Mouse (Mus musculus): ENCODE data around the gene Foxl2. TPM values are rescaled to one million over a fixed set of nuclear protein-coding genes. Genes with fewer than 3 reads are reported as not detected.

Foxl2 gene
- polyA plus RNA-seq, 1 experiment from 2014 or later, result not detected

DNA sequence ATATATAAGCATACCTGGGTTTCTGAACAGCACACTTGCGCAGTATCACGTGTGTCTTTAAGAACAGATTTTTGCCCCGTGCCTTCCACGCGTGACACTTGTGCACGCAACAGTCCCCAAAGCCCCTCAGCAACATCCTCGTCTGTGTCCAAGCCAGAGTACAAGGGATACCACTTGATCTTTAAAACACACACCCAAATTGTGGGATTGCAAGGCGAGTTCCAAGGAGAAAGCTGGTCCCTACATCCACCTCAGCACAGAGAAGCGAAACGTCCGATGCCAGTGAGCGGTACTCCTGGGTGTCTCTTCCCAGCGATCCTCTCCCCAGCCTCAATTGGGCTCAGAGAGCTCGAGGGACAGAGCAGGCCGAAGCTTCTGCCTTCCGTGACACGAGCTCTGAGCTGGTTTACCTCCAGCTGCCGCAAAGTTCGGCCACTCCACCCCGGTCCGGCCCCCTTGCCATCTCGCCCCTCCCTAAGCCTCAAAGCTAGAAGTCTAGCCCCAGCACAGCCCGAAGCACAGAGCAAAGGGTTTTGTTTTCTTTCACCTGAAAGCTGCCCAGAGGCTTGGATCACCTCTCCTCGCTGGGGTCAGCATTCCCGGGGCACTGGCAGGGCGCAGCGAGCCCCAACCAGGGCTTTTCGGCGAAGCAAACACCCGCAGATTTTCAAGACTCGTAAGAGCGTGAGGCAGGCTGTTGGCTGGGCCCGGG is 541 bp upstream of the Foxl2 start:
- H3K27me3 ChIP-seq, result peaks cover 97% of the 10 kb centered on the region
- no peaks in the 10 kb centered on the region for H3K36me3 ChIP-seq
- H3K4me3 ChIP-seq, result peak overlapping the region; percentile 42
- peaks cover 27% of the 10 kb centered on the region for H3K4me1 ChIP-seq
- ATAC-seq (ENCODE audit: borderline replicate concordance, extremely low read depth, low FRiP score, low TSS enrichment), result no peak
- WGBS, result 3% methylated on average over 33 of the region's 33 CpGs
- H3K9ac ChIP-seq, result no peak overlapping the region
- H3K27ac ChIP-seq, result no peak overlapping the region
- H3K4me2 ChIP-seq, result peak overlapping the region; percentile 88
- no peaks in the 10 kb centered on the region for H3K9me3 ChIP-seq

DNA sequence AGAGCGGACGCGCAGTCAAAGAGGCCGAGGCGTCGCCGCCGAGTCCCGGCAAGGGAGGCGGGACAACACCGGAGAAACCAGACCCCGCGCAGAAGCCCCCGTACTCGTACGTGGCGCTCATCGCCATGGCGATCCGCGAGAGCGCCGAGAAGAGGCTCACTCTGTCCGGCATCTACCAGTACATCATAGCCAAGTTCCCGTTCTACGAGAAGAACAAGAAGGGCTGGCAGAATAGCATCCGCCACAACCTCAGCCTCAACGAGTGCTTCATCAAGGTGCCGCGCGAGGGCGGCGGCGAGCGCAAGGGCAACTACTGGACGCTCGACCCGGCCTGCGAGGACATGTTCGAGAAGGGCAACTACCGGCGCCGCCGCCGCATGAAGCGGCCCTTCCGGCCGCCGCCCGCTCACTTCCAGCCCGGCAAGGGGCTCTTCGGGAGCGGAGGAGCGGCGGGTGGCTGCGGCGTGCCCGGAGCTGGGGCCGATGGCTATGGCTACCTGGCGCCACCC is 682 bp downstream of the Foxl2 start:
- peaks cover 27% of the 10 kb centered on the region for H3K4me1 ChIP-seq

DNA sequence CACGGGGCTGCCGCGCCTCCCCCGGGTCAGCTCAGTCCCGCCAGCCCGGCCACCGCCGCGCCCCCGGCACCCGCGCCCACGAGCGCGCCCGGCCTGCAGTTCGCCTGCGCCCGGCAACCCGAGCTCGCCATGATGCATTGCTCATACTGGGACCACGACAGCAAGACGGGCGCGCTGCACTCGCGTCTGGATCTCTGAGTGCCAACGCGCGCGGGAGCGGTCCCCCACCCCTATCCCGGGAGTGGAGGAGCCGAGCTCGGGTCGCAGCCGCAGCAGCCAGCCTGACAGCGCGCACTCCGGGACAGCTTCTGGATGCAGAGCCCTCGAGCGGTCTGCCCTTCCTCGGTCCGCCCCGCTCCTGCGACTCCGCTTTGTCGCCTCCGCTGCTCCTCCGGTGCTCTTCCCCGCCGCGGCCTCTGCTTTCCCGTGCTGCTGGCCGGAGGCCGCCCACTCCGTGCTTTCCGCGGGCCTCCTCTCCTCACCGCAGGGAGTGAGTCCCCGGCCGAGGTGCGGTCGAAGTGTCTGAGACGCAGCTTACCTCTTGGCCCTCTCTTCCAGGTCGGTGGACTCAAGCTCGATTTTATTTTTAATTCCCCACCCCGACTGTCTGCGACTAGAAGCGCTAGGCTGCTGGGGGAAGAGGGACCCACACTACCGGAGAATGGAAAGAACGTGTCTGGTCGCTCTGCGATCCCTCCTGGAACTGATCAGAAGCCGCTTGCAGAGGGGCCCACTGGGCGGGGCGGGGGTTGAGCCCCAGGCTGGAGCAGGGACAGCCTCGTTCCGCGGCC is 1.7 kb downstream of the Foxl2 start:
- peak overlapping the region; percentile 88 for H3K4me2 ChIP-seq
- no peaks in the 10 kb centered on the region for H3K36me3 ChIP-seq
- ATAC-seq (ENCODE audit: borderline replicate concordance, extremely low read depth, low FRiP score, low TSS enrichment), result peak; percentile 43; the same call in 1 of the 2 replicates
- under 1% methylated on average over 78 of the region's 80 CpGs for WGBS
- no peak overlapping the region for H3K9ac ChIP-seq
- peak overlapping the region; percentile 42 for H3K4me3 ChIP-seq
- H3K9me3 ChIP-seq, result no peaks in the 10 kb centered on the region
- peaks cover 99% of the 10 kb centered on the region for H3K27me3 ChIP-seq
- H3K4me1 ChIP-seq, result peaks cover 27% of the 10 kb centered on the region
- H3K27ac ChIP-seq, result no peak overlapping the region

More for the DNA sequence above, 682 bp downstream of the Foxl2 start:
- peak overlapping the region; percentile 88 for H3K4me2 ChIP-seq
- no peaks in the 10 kb centered on the region for H3K36me3 ChIP-seq
- no peaks in the 10 kb centered on the region for H3K9me3 ChIP-seq
- H3K27me3 ChIP-seq, result peaks cover 99% of the 10 kb centered on the region
- peak overlapping the region; percentile 10; the same call in 1 of the 2 replicates for H3K9ac ChIP-seq
- peak overlapping the region; percentile 42 for H3K4me3 ChIP-seq
- under 1% methylated on average over 57 of the region's 60 CpGs for WGBS
- no peak overlapping the region for H3K27ac ChIP-seq
- ATAC-seq (ENCODE audit: borderline replicate concordance, extremely low read depth, low FRiP score, low TSS enrichment), result 0 out of 2 replicates have a peak, but pooled peaks have one; percentile 2

DNA sequence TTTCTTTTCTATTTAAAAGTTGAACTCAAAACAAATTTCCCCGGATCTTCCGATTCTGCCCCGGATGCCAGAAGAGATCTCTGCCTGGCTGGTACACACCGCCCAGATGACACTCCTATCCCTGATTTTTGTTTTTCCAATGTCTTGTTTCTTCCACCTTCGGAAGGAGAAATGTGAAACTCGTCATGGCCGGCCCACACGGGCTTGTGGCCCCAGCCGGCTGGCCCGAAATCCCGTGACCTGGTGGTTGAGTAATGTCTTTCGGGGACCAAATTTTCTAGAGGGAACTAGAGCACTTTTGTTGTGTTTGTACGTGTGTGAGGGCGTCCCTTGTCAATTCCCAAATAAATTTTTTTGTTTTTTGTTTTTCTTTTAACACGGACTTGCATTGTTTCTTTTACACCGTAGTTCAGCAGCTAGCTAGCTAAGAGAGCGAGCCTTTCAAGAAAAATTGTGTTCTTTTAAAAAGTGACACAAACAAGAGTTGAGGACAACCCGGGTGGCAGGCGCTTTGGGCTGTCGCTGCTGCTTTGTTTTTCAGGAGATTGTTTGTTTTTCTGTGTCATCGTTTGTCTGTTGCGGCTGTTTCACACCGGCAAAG is 2.8 kb downstream of the Foxl2 start:
- Histone ChIP-seq H3K9ac (no peak overlapping the region), H3K4me2 (no peak overlapping the region), H3K27ac (no peak overlapping the region), H3K4me3 (no peak overlapping the region), H3K4me1 (peaks cover 27% of the 10 kb centered on the region), H3K36me3 (no peaks in the 10 kb centered on the region), H3K27me3 (peaks cover 99% of the 10 kb centered on the region), H3K9me3 (no peaks in the 10 kb centered on the region)
- ATAC-seq (ENCODE audit: borderline replicate concordance, extremely low read depth, low FRiP score, low TSS enrichment), result no peak
- 2% methylated on average over 23 of the region's 23 CpGs for WGBS

DNA sequence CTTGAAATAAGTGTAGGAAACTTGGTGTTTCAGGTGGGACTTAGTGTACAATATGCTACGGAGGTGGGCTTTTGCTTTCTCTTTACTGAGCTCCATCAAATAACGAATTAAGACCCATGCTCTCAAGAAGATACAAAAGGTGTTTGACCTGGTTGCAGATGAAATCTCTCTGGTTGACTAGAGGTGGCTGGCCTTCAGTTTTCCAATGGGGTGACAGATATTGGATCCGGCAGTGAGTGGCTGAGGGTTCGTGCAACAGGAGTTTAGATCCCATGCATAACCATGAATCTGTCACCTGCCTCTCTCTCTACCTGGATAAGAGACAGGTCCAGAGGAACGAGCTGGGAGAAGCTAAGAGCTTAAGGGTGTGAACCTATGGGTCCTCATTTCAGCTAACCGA is 3.5 kb downstream of the Foxl2 start:
- no peaks in the 10 kb centered on the region for H3K9me3 ChIP-seq
- 6% methylated on average over 6 of the region's 6 CpGs for WGBS
- H3K27ac ChIP-seq, result no peak overlapping the region
- peaks cover 27% of the 10 kb centered on the region for H3K4me1 ChIP-seq
- peaks cover 99% of the 10 kb centered on the region for H3K27me3 ChIP-seq
- no peak for ATAC-seq (ENCODE audit: borderline replicate concordance, extremely low read depth, low FRiP score, low TSS enrichment)
- no peak overlapping the region for H3K9ac ChIP-seq
- H3K36me3 ChIP-seq, result no peaks in the 10 kb centered on the region
- no peak overlapping the region for H3K4me3 ChIP-seq
- H3K4me2 ChIP-seq, result no peak overlapping the region

DNA sequence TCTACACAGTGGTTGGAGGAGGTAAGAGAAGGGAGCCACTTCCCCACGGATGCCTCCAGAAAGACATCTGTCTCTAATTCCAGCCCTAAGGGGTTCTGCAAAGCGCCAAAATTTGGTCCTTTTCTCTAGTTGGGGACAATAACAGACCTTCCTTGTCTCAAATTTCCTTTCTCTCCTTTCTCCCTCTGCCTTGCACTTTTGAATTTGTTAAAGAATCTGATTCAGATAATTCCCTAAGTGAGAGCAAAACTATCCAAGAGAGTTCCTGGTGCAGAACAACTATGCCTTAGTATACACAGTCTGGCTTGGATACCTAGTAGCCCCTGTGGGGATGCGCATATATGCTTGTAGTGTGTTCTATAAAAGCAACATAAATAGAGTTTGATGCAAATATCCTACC is 4.8 kb downstream of the Foxl2 start:
- H3K9ac ChIP-seq, result no peak overlapping the region
- no peak overlapping the region for H3K4me3 ChIP-seq
- no peaks in the 10 kb centered on the region for H3K9me3 ChIP-seq
- H3K4me1 ChIP-seq, result peaks cover 24% of the 10 kb centered on the region
- H3K4me2 ChIP-seq, result no peak overlapping the region
- H3K27ac ChIP-seq, result no peak overlapping the region
- no peaks in the 10 kb centered on the region for H3K36me3 ChIP-seq
- 35% methylated on average over 3 of the region's 3 CpGs for WGBS
- no peak for ATAC-seq (ENCODE audit: borderline replicate concordance, extremely low read depth, low FRiP score, low TSS enrichment)
- H3K27me3 ChIP-seq, result peaks cover 98% of the 10 kb centered on the region

DNA sequence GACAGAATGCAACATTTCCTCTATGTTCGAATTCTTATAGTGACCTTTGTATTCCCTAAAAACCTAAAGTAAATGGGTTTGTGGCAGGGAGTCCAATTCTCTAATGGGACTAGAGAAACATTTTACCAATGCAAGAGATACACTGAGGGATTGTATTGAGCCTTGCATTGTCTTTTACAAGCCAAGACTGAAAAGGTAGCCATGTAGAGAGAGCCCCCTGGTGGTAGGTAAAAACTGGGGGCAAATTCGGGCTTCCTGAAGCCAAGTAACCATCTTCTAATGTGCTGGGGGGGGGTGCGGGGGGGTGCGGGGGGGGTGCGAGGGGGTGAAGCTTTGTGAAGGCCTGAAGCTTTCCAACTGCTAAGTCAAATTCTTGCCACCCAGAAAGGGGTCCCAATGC is 5.3 kb downstream of the Foxl2 start:
- no peak overlapping the region for H3K4me2 ChIP-seq
- WGBS, result 19% methylated on average over 5 of the region's 5 CpGs

DNA sequence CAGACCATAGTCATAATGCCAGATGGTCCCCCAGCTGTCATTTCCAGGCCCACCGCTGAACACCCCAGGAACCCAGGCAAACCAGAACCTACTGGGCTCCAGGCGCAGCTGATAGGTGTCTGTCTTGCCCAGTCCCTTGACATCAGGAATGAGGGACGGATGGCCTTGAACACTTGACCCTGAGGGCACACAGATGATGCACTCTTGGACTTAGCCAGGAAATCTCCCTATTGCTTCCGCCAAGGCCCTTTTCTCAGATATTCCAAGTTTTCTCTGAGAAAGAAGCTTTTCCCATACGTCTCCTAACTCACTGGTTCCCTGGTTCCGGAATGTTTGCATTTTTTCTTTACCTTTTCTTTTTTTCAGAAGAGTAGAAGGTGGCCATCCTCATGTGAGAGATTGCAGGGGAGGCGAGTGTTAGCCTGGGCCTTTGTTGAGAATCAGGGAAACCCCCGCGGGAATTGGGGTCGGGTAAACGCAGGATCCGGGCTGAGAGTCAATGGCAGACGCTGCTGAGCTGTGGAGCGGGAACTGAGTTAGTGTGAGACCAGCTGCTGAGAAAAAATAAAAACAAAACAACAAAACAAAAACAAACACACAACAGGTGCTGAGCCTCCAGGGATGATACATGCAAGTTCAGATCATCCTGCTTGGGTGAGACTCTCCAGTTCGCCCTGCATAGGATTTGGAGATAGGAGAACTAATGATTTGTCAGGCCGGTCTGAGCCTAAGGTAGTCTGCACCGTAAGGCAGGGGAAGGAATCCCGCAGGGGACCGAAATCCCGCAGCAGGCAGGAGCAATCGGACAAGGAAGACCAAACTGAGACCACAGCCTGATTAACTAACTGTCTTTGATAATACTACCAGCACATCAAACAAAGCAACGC is 6.7 kb downstream of the Foxl2 start:
- Histone ChIP-seq H3K27me3 (peaks cover 95% of the 10 kb centered on the region), H3K36me3 (no peaks in the 10 kb centered on the region), H3K27ac (no peak overlapping the region), H3K4me1 (peaks cover 4% of the 10 kb centered on the region), H3K9ac (no peak overlapping the region), H3K4me2 (no peak overlapping the region), H3K9me3 (no peaks in the 10 kb centered on the region), H3K4me3 (no peak overlapping the region)
- no peak for ATAC-seq (ENCODE audit: borderline replicate concordance, extremely low read depth, low FRiP score, low TSS enrichment)
- 7% methylated on average over 22 of the region's 22 CpGs for WGBS

More for the DNA sequence above, 5.3 kb downstream of the Foxl2 start:
- Histone ChIP-seq H3K4me3 (no peak overlapping the region), H3K9me3 (no peaks in the 10 kb centered on the region), H3K27ac (no peak overlapping the region), H3K27me3 (peaks cover 98% of the 10 kb centered on the region), H3K9ac (no peak overlapping the region), H3K4me1 (peaks cover 19% of the 10 kb centered on the region), H3K36me3 (no peaks in the 10 kb centered on the region)
- no peak for ATAC-seq (ENCODE audit: borderline replicate concordance, extremely low read depth, low FRiP score, low TSS enrichment)

DNA sequence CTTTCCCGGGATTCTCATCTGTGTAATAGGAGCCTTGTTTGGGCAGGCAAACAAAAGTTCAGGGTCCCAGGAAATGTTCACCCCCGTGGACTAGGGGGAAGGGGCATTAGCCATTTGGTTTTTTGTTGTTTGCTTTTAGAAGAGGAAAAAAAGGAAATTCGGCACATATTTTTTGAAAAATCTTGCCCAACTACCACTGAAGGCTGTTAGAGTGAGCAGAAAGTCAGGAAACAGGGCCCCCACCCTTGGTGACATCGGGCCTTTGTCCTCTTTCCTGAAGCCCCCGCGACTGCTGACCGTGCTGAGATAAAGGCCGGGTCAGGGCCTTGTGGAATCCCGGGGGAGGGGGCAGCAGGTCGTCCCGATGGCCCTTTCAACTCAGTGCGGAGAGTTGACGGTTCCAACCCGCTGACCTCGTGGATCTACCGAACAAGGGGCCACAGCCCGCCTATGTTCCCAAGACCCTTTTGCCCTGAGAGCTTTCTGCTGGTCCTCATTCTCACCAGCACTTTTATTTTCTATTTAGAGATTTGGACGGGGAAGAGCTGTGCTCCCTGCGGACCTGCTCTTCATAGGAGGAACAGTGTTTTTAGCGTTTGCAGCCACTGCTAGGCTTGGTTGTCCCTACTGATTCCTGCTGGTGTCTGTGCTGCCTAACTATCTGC is 7.5 kb downstream of the Foxl2 start:
- Histone ChIP-seq H3K9me3 (no peaks in the 10 kb centered on the region), H3K4me1 (no peaks in the 10 kb centered on the region), H3K27ac (no peak overlapping the region), H3K4me3 (no peak overlapping the region), H3K36me3 (no peaks in the 10 kb centered on the region), H3K9ac (no peak overlapping the region), H3K27me3 (peaks cover 96% of the 10 kb centered on the region), H3K4me2 (no peak overlapping the region)
- WGBS, result 2% methylated on average over 20 of the region's 20 CpGs
- ATAC-seq (ENCODE audit: borderline replicate concordance, extremely low read depth, low FRiP score, low TSS enrichment), result no peak

DNA sequence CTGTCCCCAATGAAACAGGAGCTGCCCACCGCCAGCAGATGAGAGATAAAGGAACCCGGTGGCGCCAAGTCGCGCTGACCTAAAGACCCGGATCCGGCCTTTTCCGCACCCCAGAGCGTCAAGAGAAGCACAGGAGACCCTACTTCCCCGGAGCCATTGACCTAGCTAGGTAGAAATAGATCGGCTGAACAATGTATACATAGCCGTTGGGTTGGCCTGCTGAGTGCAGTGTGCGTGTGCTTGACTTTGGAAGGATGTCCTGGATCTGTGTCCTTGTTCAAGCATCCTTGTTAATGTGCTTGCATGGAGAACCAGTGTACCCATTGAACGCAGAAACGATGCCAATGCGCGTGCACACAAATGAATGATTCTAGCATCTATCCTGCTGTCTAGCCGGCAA is 8.6 kb downstream of the Foxl2 start:
- H3K4me1 ChIP-seq, result no peaks in the 10 kb centered on the region
- H3K9me3 ChIP-seq, result no peaks in the 10 kb centered on the region
- ATAC-seq (ENCODE audit: borderline replicate concordance, extremely low read depth, low FRiP score, low TSS enrichment), result no peak
- no peak overlapping the region for H3K9ac ChIP-seq
- WGBS, result 7% methylated on average over 18 of the region's 18 CpGs
- no peak overlapping the region for H3K4me2 ChIP-seq
- H3K4me3 ChIP-seq, result no peak overlapping the region
- no peak overlapping the region for H3K27ac ChIP-seq
- H3K27me3 ChIP-seq, result peaks cover 88% of the 10 kb centered on the region
- H3K36me3 ChIP-seq, result no peaks in the 10 kb centered on the region

DNA sequence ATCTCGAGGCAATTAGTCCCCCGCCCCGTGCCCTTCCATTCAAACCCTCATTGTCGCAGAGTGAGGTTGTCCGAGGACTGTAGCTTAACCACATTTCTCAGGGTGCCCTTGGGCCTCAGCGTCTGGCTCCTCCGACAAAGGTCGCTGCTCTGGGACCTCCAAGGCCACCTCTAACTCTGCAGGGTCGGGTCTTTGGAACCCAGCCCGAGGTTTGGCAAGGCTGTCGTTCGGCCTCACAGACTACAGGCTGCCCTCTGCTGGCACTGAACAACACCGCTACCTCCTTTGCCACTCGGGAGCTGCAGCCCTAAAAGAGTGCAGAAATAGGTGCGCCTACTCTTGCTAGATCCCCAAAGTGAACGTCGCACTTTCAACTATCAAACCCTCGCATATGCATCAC is 10.0 kb downstream of the Foxl2 start:
- Histone ChIP-seq H3K4me2 (no peak overlapping the region), H3K36me3 (no peaks in the 10 kb centered on the region), H3K27me3 (peaks cover 86% of the 10 kb centered on the region), H3K4me3 (no peak overlapping the region), H3K27ac (no peak overlapping the region), H3K9me3 (no peaks in the 10 kb centered on the region), H3K4me1 (no peaks in the 10 kb centered on the region), H3K9ac (no peak overlapping the region)
- WGBS, result 3% methylated on average over 18 of the region's 18 CpGs
- no peak for ATAC-seq (ENCODE audit: borderline replicate concordance, extremely low read depth, low FRiP score, low TSS enrichment)

Data from lung, embryonic 15.5 days (tissue).